Mouse (Mus musculus) lung, postnatal 10 days (tissue): ENCODE data around the gene Slc39a1.

Source experiments
- DNase-seq: peaks from one replicate; pipeline ENCODE4 v3.0.0; 2021

The Slc39a1 gene

GRCm38 (mm10) chr3:90247960-90248745, at the start of gene Slc39a1:
TSS of gene Slc39a1 (plus strand) at chr3:90248172.
- DNase-seq = peak; percentile 97

GRCm38 (mm10) chr3:90202884-90203283, 45.1 kb upstream of the Slc39a1 start:
- no peak for DNase-seq

DNA sequence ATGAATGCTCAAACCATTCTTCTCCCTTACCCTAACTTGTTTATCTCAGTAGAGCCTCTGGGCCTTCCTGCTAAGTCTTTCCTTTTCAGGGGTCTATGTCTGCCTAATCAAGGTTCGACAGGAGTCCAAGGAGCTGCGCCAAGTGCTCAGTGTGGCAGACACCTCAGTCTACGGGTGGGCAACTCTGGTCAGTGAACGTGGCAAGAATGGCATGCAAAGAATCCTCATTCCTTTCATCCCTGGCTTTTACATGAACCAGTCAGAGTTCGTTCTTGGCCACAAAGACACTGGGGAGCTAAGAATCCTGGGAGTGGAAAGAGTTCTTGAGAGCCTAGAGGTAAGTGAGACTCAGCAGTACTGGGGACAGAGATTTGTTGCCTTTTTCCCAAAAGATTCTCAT, 44.4 kb upstream of the Slc39a1 start:
- DNase-seq = no peak

DNA sequence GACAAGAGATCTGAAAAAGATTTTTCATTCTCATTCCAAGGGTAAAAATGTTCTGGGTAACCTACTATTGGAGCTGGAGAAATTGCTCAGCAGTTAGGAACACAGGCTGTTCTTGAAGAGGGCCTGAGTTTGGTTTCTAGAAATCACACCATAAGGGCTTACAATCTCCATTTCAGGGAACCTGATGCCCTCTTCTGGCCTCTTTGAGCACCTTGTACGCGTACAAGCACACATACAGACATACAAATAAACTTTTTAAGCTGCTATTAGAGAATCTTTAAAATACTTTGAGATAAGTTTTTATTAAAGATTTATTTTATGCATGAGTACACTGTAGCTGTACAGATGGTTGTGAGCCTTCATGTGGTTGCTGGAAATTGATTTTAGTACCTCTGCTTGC, 43.4 kb upstream of the Slc39a1 start:
- DNase-seq = no peak

GRCm38 (mm10) chr3:90208662-90209061, 39.3 kb upstream of the Slc39a1 start:
- no peak for DNase-seq

DNA sequence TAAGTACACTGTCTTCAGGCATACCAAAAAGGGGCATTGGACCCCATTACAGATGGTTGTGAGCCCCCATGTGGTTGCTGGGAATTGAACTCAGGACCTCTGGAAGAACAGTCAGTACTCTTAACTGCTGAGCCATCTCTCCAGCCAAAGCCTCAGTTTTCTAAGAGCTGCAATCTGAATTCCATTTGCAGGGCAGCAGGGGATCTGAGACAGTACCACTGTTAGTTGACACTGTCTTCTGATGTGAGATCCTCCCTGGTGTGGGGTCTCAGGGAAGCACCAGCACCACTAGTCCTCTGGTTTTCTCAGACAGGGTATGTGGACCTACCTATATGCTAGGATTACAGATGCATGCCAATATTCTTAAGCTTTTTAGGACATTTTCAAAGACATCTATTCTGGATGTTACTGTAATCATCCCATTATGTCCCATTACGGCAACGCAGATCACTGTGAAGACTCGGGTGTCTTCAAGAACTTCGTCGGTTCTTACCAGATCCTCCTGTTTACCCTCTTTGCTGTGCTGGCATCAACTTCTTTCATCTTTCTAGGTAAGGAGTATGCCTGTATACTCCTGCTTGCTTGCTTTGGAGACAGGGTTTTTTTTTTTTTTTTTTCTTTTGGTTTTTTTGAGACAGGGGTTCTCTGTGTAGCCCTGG, 37.9 kb upstream of the Slc39a1 start:
- no peak for DNase-seq

- DNase-seq = no peak
Measured at GRCm38 (mm10) chr3:90211475-90212398, 36.2 kb upstream of the Slc39a1 start.

GRCm38 (mm10) chr3:90212723-90213122, 35.2 kb upstream of the Slc39a1 start:
- no peak for DNase-seq

DNA sequence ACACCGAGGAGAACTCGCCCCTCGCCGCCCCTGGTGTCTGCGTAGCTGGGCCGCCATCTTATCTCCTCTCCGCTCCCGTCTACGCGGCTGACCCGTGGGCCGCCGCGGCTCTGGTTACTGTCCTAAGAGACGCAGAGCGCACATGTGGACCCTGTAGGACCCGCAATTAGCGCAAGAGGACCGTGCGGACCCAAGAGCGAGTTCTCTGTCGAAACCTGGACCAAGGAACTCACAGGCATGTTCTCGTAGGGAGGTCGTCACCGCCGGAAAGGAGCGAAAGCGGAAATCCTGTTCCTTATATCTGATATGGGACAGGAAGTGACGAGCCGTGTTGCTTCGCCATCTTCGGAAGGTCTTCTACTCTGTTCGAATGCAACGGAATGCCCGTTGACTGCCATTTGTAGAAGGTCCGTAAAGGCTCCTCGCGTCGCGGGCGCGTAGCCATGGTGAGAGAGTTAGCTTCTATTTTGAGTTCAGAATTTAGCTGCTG, 34.5 kb upstream of the Slc39a1 start, which contains the start of the genes Rps27 and Rab13:
Rps27 (minus strand) TSS at position 275 of the 490 bp plus-strand sequence.
Rab13 (plus strand) TSS at position 319 of the 490 bp plus-strand sequence.
- DNase-seq = peak; percentile 94

GRCm38 (mm10) chr3:90213956-90214684, 33.9 kb upstream of the Slc39a1 start:
- DNase-seq = no peak

- DNase-seq = no peak
Measured at GRCm38 (mm10) chr3:90215825-90216380, 32.1 kb upstream of the Slc39a1 start.

DNA sequence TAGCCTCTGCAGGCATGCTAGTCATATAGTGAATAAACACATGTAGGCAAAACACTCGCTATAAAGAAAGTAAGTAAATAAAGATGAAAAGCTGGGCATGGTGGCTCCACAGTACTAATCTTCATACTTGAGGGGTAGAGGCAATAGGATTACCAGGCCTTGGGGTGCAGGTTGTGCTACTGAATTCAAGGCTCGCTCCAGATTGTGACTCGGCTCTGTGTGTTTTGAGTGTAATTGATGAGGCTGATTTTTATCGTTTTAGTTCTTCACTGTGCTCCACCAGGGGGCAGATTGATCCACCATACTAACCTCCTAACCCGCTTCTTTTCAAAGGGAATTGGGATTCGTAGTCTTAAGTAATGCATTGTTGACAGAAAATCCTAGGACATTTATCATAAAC, 27.9 kb upstream of the Slc39a1 start:
- peak; percentile 69 for DNase-seq

GRCm38 (mm10) chr3:90220531-90220951, 27.4 kb upstream of the Slc39a1 start:
- peak; percentile 94 for DNase-seq

GRCm38 (mm10) chr3:90221123-90221522, 26.8 kb upstream of the Slc39a1 start:
- DNase-seq = no peak

DNA sequence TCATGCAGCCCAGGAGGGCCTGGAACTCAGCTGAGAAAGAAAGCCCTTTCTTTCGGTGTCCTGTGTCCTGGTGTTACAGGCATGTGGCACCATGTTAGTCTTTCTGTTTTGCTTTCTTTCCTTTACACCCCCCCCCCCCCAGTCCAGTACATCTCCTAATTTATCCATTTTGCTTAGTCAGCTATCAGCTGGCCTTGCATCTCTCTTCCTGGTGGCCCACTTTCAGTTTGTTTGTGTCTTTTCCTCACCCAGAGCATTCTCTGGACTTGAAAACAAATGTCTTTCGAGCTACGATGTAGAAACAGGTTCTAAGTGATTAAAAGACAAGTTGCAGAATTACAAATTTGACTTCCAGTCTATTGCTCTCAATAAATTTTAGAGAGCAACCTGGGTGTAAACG, 25.5 kb upstream of the Slc39a1 start:
- no peak for DNase-seq

- DNase-seq = no peak
Measured at GRCm38 (mm10) chr3:90222941-90223340, 25.0 kb upstream of the Slc39a1 start.

DNA sequence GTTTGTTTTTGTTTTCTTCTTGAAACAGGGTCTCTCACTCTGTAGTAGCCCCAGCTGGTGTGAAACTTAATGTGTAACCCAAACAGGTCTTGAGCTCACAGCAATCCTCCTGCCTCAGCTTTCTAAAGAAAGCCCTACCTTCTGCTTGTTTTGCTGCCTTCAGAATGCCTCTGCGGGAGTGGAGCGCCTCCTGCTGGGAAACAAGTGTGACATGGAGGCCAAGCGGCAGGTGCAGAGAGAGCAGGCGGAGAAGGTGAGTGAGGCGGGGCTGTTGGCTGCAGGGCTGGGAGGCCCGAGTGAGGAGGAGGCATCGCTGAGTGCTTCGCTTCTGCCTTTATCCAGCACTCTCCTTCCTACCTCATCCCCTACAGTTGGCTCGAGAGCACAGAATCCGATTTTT, 23.6 kb upstream of the Slc39a1 start:
- DNase-seq = no peak

DNA sequence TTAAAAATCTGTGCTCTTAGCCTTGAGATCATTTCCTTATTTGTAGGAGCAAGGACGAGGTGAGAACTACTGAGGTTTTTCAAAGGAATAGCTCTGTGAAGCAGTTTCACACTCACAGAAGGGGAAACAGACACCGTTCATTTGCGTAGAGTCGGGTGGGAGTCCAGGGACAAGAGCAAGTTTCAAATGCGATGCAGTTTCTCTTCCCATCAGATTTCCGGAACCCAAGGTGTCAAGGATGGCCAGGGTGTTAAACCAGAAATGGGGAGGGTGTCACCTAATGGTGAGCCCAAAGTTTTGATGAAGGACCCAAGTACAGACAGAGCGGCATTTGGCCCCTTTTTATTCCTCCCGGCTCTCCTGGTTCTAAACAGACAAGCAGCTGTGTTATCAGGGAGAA, 16.9 kb upstream of the Slc39a1 start:
- no peak for DNase-seq

GRCm38 (mm10) chr3:90231507-90232333, 16.3 kb upstream of the Slc39a1 start, which contains the start of gene Jtb:
TSS of gene Jtb (plus strand) at chr3:90231597.
- DNase-seq = peak; percentile 95

DNA sequence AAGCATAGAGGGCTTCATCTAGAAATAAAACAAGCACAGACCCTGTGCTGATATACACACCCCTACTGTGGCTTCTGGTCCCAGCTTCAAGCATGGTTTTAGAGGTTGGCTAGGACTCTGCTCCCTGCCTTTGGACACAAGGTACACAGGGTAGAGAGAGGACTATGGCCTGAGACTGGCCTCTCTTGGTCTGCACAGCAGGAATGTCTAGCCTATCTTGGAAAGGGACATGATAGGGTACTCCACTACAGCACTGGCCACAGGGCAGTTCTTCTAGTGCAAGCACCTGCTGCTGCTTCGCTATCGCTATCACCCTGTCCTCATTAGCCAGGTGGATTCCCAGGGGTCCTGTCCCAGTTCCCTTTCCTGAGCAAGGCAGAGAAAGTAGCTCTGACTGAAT, 6.7 kb upstream of the Slc39a1 start:
- no peak for DNase-seq
